Mouse (Mus musculus): ENCODE measurements at regions not wholly inside any gene's neighbourhood (a gene's known extent, or its start where the extent isn't known, plus 50 kb on each side); places are given as distances from the start of the nearest gene placed in this dataset.
"Not testable (repeated sequence)": the region's sequence is repeated elsewhere in the genome, so short reads cannot be mapped to it uniquely, and the experiment has no call there.

- no peak for DNase-seq
These were observed 94.7 kb upstream of the Cpsf6 start for GRCm38 (mm10) chr10:117474351-117475085.

GRCm38 (mm10) chr10:117473471-117473870 lies 93.7 kb upstream of the Cpsf6 start:
- DNase-seq, result no peak

- DNase-seq, result no peak
These were observed 92.7 kb upstream of the Cpsf6 start for GRCm38 (mm10) chr10:117472568-117472930.

- peak; percentile 26 for DNase-seq
These were observed 92.2 kb upstream of the Cpsf6 start for GRCm38 (mm10) chr10:117471818-117472567.

GRCm38 (mm10) chr10:117471036-117471817 lies 91.4 kb upstream of the Cpsf6 start:
- no peak for DNase-seq

GRCm38 (mm10) chr10:117470481-117470880 lies 90.7 kb upstream of the Cpsf6 start:
- no peak for DNase-seq

- no peak for DNase-seq
These were observed 89.8 kb upstream of the Cpsf6 start for GRCm38 (mm10) chr10:117469573-117470090.

GRCm38 (mm10) chr10:117468931-117469572 lies 89.2 kb upstream of the Cpsf6 start:
- no peak for DNase-seq

- DNase-seq, result no peak
These were observed 88.6 kb upstream of the Cpsf6 start for GRCm38 (mm10) chr10:117468381-117468780.

GRCm38 (mm10) chr10:117467161-117467560 lies 87.3 kb upstream of the Cpsf6 start:
- no peak for DNase-seq

- no peak for DNase-seq
These were observed 86.6 kb upstream of the Cpsf6 start for GRCm38 (mm10) chr10:117466391-117466790.

GRCm38 (mm10) chr10:117465671-117466250 lies 85.9 kb upstream of the Cpsf6 start:
- no peak for DNase-seq

GRCm38 (mm10) chr10:117465058-117465660 lies 85.3 kb upstream of the Cpsf6 start:
- no peak for DNase-seq

- not testable (repeated sequence) for DNase-seq
These were observed 84.5 kb upstream of the Cpsf6 start for GRCm38 (mm10) chr10:117464331-117464730.

- no peak for DNase-seq
These were observed 83.8 kb upstream of the Cpsf6 start for GRCm38 (mm10) chr10:117463636-117464035.

- no peak for DNase-seq
These were observed 83.1 kb upstream of the Cpsf6 start for GRCm38 (mm10) chr10:117462921-117463320.

- peak; percentile 35 for DNase-seq
These were observed 82.1 kb upstream of the Cpsf6 start for GRCm38 (mm10) chr10:117461791-117462516.

- no peak for DNase-seq
These were observed 81.4 kb upstream of the Cpsf6 start for GRCm38 (mm10) chr10:117461261-117461660.

GRCm38 (mm10) chr10:117460366-117460730 lies 80.5 kb upstream of the Cpsf6 start:
- DNase-seq, result no peak

GRCm38 (mm10) chr10:117459651-117460365 lies 80.0 kb upstream of the Cpsf6 start:
- DNase-seq, result no peak
